Comparison of ENCODE assay signal across 16 mouse cellular contexts in genomic region chr6:83265653-83266052, GRCm38 (mm10). TPM values are rescaled to one million over a fixed set of nuclear protein-coding genes. Genes with fewer than 3 reads are reported as not detected.
"Had no signal": no experiment of that assay in that cellular context is flagged by ENCODE, and none has a peak within 500 bp of the region (broad histone marks: within the 10 kb centered on the region; RNA-seq: fewer than 3 reads in every experiment).

No protein-coding gene starts in this region.

- H3K27ac ChIP-seq: liver, embryonic 12.5 days; liver, embryonic 14.5 days; midbrain, embryonic 10.5 days; midbrain, embryonic 12.5 days; neural tube, embryonic 13.5 days; neural tube, embryonic 15.5 days; stomach, embryonic 15.5 days; stomach, postnatal 0 days had no signal

- H3K27me3 ChIP-seq: neural tube, embryonic 15.5 days; stomach, embryonic 15.5 days had no signal

- H3K4me1 ChIP-seq: liver, embryonic 12.5 days; stomach, embryonic 15.5 days had no signal

- H3K9ac ChIP-seq: liver, embryonic 12.5 days; liver, embryonic 14.5 days; lung, embryonic 14.5 days; midbrain, embryonic 12.5 days; neural tube, embryonic 13.5 days; neural tube, embryonic 15.5 days; stomach, embryonic 15.5 days had no signal

- ATAC-seq: liver, embryonic 12.5 days had no signal

- H3K4me2 ChIP-seq: liver, embryonic 12.5 days; lung, embryonic 14.5 days; midbrain, embryonic 12.5 days; neural tube, embryonic 13.5 days; neural tube, embryonic 15.5 days; stomach, embryonic 15.5 days had no signal

- DNase-seq: lung, adult 18-20 months; lung, postnatal 10 days; right cerebral cortex, postnatal 14 days; thymus, adult 18-20 months; thymus, postnatal 36 days had no signal

- H3K4me3 ChIP-seq: liver, embryonic 12.5 days; midbrain, embryonic 10.5 days; midbrain, embryonic 12.5 days; myocyte; neural tube, embryonic 13.5 days; neural tube, embryonic 15.5 days; stomach, embryonic 15.5 days had no signal

- H3K9me3 ChIP-seq: liver, embryonic 12.5 days; midbrain, embryonic 10.5 days; midbrain, embryonic 12.5 days; neural tube, embryonic 13.5 days; neural tube, embryonic 15.5 days; stomach, embryonic 15.5 days had no signal

- H3K36me3 ChIP-seq: liver, embryonic 12.5 days; midbrain, embryonic 10.5 days; midbrain, embryonic 12.5 days; neural tube, embryonic 13.5 days; neural tube, embryonic 15.5 days; stomach, embryonic 15.5 days had no signal

RNA-seq across cellular contexts. Expression of gene Slc4a5, which starts 46.0 kb away (rescaled TPM):
- total RNA-seq: megakaryocyte-erythroid progenitor cell, adult 5-6 weeks had no signal
